Mouse (Mus musculus): ENCODE data around the gene Lrrc20. TPM values are rescaled to one million over a fixed set of nuclear protein-coding genes. Genes with fewer than 3 reads are reported as not detected.

Lrrc20 gene
- polyA plus RNA-seq, 1 experiment from 2014 or later = 10.9 TPM

- Histone ChIP-seq H3K4me2 (replicated peaks) (no peak overlapping the region), H3K9ac (no peak overlapping the region), H3K4me3 (no peak overlapping the region), H3K4me1 (peaks cover 14% of the 10 kb centered on the region; the same call in 1 of the 2 replicates), H3K27ac (no peak overlapping the region), H3K27me3 (no peaks in the 10 kb centered on the region), H3K9me3 (no peaks in the 10 kb centered on the region), H3K36me3 (no peaks in the 10 kb centered on the region)
- 69% methylated on average over 9 of the region's 9 CpGs for WGBS
- no peak for ATAC-seq (ENCODE audit: insufficient number of reproducible peaks, insufficient read depth, low FRiP score, low TSS enrichment)
Measured at GRCm38 (mm10) chr10:61544863-61545240, 69.3 kb downstream of the Lrrc20 start.

- Histone ChIP-seq H3K9ac (no peak overlapping the region), H3K27ac (no peak overlapping the region), H3K4me1 (no peaks in the 10 kb centered on the region), H3K27me3 (no peaks in the 10 kb centered on the region), H3K36me3 (no peaks in the 10 kb centered on the region), H3K4me3 (no peak overlapping the region), H3K9me3 (no peaks in the 10 kb centered on the region), H3K4me2 (replicated peaks) (no peak overlapping the region)
- 80% methylated on average over 8 of the region's 8 CpGs for WGBS
- ATAC-seq (ENCODE audit: insufficient number of reproducible peaks, insufficient read depth, low FRiP score, low TSS enrichment) = 0 out of 2 replicates have a peak, but pooled peaks have one; percentile 48
Measured at GRCm38 (mm10) chr10:61550106-61550505, 74.5 kb downstream of the Lrrc20 start.

GRCm38 (mm10) chr10:61555155-61555554 lies 79.6 kb downstream of the Lrrc20 start:
- H3K36me3 ChIP-seq = no peaks in the 10 kb centered on the region
- no peak overlapping the region for H3K27ac ChIP-seq
- no peak for ATAC-seq (ENCODE audit: insufficient number of reproducible peaks, insufficient read depth, low FRiP score, low TSS enrichment)
- no peaks in the 10 kb centered on the region for H3K27me3 ChIP-seq
- H3K4me1 ChIP-seq = no peaks in the 10 kb centered on the region
- 82% methylated on average over 6 of the region's 6 CpGs for WGBS
- no peak overlapping the region for H3K4me3 ChIP-seq
- no peak overlapping the region for H3K9ac ChIP-seq
- no peak overlapping the region for H3K4me2 ChIP-seq (replicated peaks)
- H3K9me3 ChIP-seq = no peaks in the 10 kb centered on the region

- H3K27me3 ChIP-seq = no peaks in the 10 kb centered on the region
- H3K4me1 ChIP-seq = no peaks in the 10 kb centered on the region
- peaks cover 4% of the 10 kb centered on the region; the same call in 1 of the 2 replicates for H3K36me3 ChIP-seq
- no peaks in the 10 kb centered on the region for H3K9me3 ChIP-seq
- ATAC-seq (ENCODE audit: insufficient number of reproducible peaks, insufficient read depth, low FRiP score, low TSS enrichment) = no peak
- no peak overlapping the region for H3K9ac ChIP-seq
- H3K4me3 ChIP-seq = no peak overlapping the region
- 77% methylated on average over 2 of the region's 2 CpGs for WGBS
- H3K27ac ChIP-seq = no peak overlapping the region
- no peak overlapping the region for H3K4me2 ChIP-seq (replicated peaks)
Measured at GRCm38 (mm10) chr10:61558631-61559030, 83.0 kb downstream of the Lrrc20 start.

- H3K27me3 ChIP-seq = no peaks in the 10 kb centered on the region
- no peak overlapping the region for H3K4me3 ChIP-seq
- H3K4me2 ChIP-seq (replicated peaks) = no peak overlapping the region
- no peaks in the 10 kb centered on the region for H3K4me1 ChIP-seq
- no peak for ATAC-seq (ENCODE audit: insufficient number of reproducible peaks, insufficient read depth, low FRiP score, low TSS enrichment)
- no peaks in the 10 kb centered on the region for H3K9me3 ChIP-seq
- peaks cover 4% of the 10 kb centered on the region; the same call in 1 of the 2 replicates for H3K36me3 ChIP-seq
- H3K27ac ChIP-seq = no peak overlapping the region
- no peak overlapping the region for H3K9ac ChIP-seq
Measured at GRCm38 (mm10) chr10:61559544-61559943, 83.9 kb downstream of the Lrrc20 start.

GRCm38 (mm10) chr10:61563550-61563949 lies 87.9 kb downstream of the Lrrc20 start:
- Histone ChIP-seq H3K9me3 (no peaks in the 10 kb centered on the region), H3K9ac (no peak overlapping the region), H3K4me2 (replicated peaks) (no peak overlapping the region), H3K4me3 (no peak overlapping the region), H3K36me3 (peaks cover 4% of the 10 kb centered on the region; the same call in 1 of the 2 replicates), H3K27me3 (no peaks in the 10 kb centered on the region), H3K4me1 (no peaks in the 10 kb centered on the region), H3K27ac (no peak overlapping the region)
- WGBS = 82% methylated on average over 9 of the region's 9 CpGs
- ATAC-seq (ENCODE audit: insufficient number of reproducible peaks, insufficient read depth, low FRiP score, low TSS enrichment) = no peak

GRCm38 (mm10) chr10:61564408-61564807 lies 88.8 kb downstream of the Lrrc20 start:
- ATAC-seq (ENCODE audit: insufficient number of reproducible peaks, insufficient read depth, low FRiP score, low TSS enrichment) = no peak
- Histone ChIP-seq H3K4me1 (no peaks in the 10 kb centered on the region), H3K27ac (no peak overlapping the region), H3K9ac (no peak overlapping the region), H3K4me2 (replicated peaks) (no peak overlapping the region), H3K4me3 (no peak overlapping the region), H3K36me3 (peaks cover 4% of the 10 kb centered on the region; the same call in 1 of the 2 replicates), H3K27me3 (no peaks in the 10 kb centered on the region), H3K9me3 (no peaks in the 10 kb centered on the region)
- WGBS = 82% methylated on average over 4 of the region's 4 CpGs

- Histone ChIP-seq H3K9ac (no peak overlapping the region), H3K4me2 (replicated peaks) (no peak overlapping the region), H3K4me1 (peaks cover 10% of the 10 kb centered on the region), H3K36me3 (no peaks in the 10 kb centered on the region), H3K4me3 (no peak overlapping the region), H3K27ac (no peak overlapping the region), H3K9me3 (no peaks in the 10 kb centered on the region), H3K27me3 (no peaks in the 10 kb centered on the region)
- WGBS = 59% methylated on average over 10 of the region's 10 CpGs
- no peak for ATAC-seq (ENCODE audit: insufficient number of reproducible peaks, insufficient read depth, low FRiP score, low TSS enrichment)
Measured at GRCm38 (mm10) chr10:61570181-61570580, 94.6 kb downstream of the Lrrc20 start.

GRCm38 (mm10) chr10:61572126-61572525 lies 96.5 kb downstream of the Lrrc20 start:
- Histone ChIP-seq H3K4me3 (no peak overlapping the region), H3K36me3 (no peaks in the 10 kb centered on the region), H3K9ac (no peak overlapping the region), H3K27me3 (no peaks in the 10 kb centered on the region), H3K27ac (no peak overlapping the region), H3K4me1 (peaks cover 10% of the 10 kb centered on the region), H3K9me3 (no peaks in the 10 kb centered on the region), H3K4me2 (replicated peaks) (no peak overlapping the region)
- ATAC-seq (ENCODE audit: insufficient number of reproducible peaks, insufficient read depth, low FRiP score, low TSS enrichment) = no peak
- 49% methylated on average over 5 of the region's 5 CpGs for WGBS

GRCm38 (mm10) chr10:61576120-61576767 lies 100.6 kb downstream of the Lrrc20 start:
- Histone ChIP-seq H3K27ac (no peak overlapping the region), H3K9ac (no peak overlapping the region)
- 76% methylated on average over 13 of the region's 13 CpGs for WGBS

GRCm38 (mm10) chr10:61587241-61587849 lies 111.7 kb downstream of the Lrrc20 start:
- WGBS = 83% methylated on average over 7 of the region's 7 CpGs
- H3K27me3 ChIP-seq = no peaks in the 10 kb centered on the region
- no peaks in the 10 kb centered on the region for H3K36me3 ChIP-seq
- H3K4me1 ChIP-seq = peaks cover 6% of the 10 kb centered on the region
- H3K9ac ChIP-seq = no peak overlapping the region
- H3K4me2 ChIP-seq (replicated peaks) = no peak overlapping the region
- H3K27ac ChIP-seq = no peak overlapping the region
- no peak for ATAC-seq (ENCODE audit: insufficient number of reproducible peaks, insufficient read depth, low FRiP score, low TSS enrichment)
- no peak overlapping the region for H3K4me3 ChIP-seq
- no peaks in the 10 kb centered on the region for H3K9me3 ChIP-seq

More at GRCm38 (mm10) chr10:61576120-61576767, 100.6 kb downstream of the Lrrc20 start:
- H3K4me2 ChIP-seq (replicated peaks) = no peak overlapping the region
- no peaks in the 10 kb centered on the region for H3K27me3 ChIP-seq
- H3K9me3 ChIP-seq = no peaks in the 10 kb centered on the region
- no peak overlapping the region for H3K4me3 ChIP-seq
- no peak for ATAC-seq (ENCODE audit: insufficient number of reproducible peaks, insufficient read depth, low FRiP score, low TSS enrichment)
- peaks cover 10% of the 10 kb centered on the region for H3K4me1 ChIP-seq
- 0 out of 2 replicates have a peak, but pooled peaks cover 1% of the 10 kb centered on the region for H3K36me3 ChIP-seq

GRCm38 (mm10) chr10:61597991-61598390 lies 122.4 kb downstream of the Lrrc20 start:
- H3K9ac ChIP-seq = no peak overlapping the region
- WGBS = 69% methylated on average over 7 of the region's 7 CpGs
- H3K9me3 ChIP-seq = no peaks in the 10 kb centered on the region
- no peak overlapping the region for H3K27ac ChIP-seq
- peaks cover 44% of the 10 kb centered on the region for H3K27me3 ChIP-seq
- H3K4me3 ChIP-seq = no peak overlapping the region
- no peaks in the 10 kb centered on the region for H3K36me3 ChIP-seq
- 0 out of 2 replicates have a peak, but pooled peaks cover 6% of the 10 kb centered on the region for H3K4me1 ChIP-seq
- ATAC-seq (ENCODE audit: insufficient number of reproducible peaks, insufficient read depth, low FRiP score, low TSS enrichment) = no peak
- H3K4me2 ChIP-seq (replicated peaks) = no peak overlapping the region
